ENCODE assay signal across 19 mouse cellular contexts in the genomic region with DNA sequence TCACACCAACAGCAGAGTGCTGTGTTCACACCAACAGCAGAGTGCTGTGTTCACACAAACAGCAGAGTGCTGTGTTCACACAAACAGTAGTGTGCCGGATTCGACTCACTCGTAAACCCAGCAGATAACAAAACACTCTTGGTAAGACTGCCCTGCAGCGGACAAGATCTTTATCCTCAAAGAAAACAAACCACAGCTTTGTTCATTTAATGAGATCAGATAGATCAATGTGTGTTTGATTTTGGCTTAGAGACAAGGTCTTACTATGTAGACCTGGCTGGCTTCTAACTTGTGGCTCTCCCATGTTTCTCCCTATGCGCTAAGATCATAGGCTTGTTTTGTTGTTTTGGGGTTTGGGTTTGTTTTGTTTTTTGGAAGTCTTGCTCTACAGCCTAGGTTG.
"Had no signal": no experiment of that assay in that cellular context is flagged by ENCODE, and none has a peak within 500 bp of the region (broad histone marks: within the 10 kb centered on the region; RNA-seq: fewer than 3 reads in every experiment).

No protein-coding gene starts in this region.

- DNase-seq: kidney, adult 8-10 months; kidney, postnatal 10 days; kidney, postnatal 36 days; layer of hippocampus, postnatal 36 days; lung, adult 18-20 months; lung, postnatal 10 days; lung, postnatal 36 days; thymus, postnatal 25 days had no signal

- H3K27me3 ChIP-seq: kidney, embryonic 15.5 days; liver, embryonic 12.5 days; liver, embryonic 15.5 days; lung, embryonic 15.5 days; megakaryocyte, embryonic 14.5 days had no signal

- ATAC-seq: liver, embryonic 12.5 days; midbrain, embryonic 13.5 days; midbrain, embryonic 16.5 days had no signal

- H3K9ac ChIP-seq: kidney, embryonic 15.5 days; liver, embryonic 12.5 days; liver, embryonic 15.5 days; lung, embryonic 15.5 days; midbrain, embryonic 13.5 days had no signal

- H3K4me1 ChIP-seq: kidney, embryonic 15.5 days; liver, embryonic 12.5 days; liver, embryonic 15.5 days; lung, embryonic 15.5 days; midbrain, embryonic 10.5 days; midbrain, embryonic 13.5 days had no signal

- H3K4me3 ChIP-seq: kidney, embryonic 15.5 days; left cerebral cortex, adult 2 months; liver, embryonic 12.5 days; liver, embryonic 15.5 days; lung, embryonic 15.5 days; megakaryocyte, embryonic 14.5 days; midbrain, embryonic 10.5 days; midbrain, embryonic 13.5 days; myocyte had no signal

- H3K4me2 ChIP-seq: kidney, embryonic 15.5 days; liver, embryonic 12.5 days; liver, embryonic 15.5 days; lung, embryonic 15.5 days; midbrain, embryonic 13.5 days had no signal

- H3K9me3 ChIP-seq: kidney, embryonic 15.5 days; liver, embryonic 12.5 days; liver, embryonic 15.5 days; lung, embryonic 15.5 days; megakaryocyte, embryonic 14.5 days; midbrain, embryonic 10.5 days; midbrain, embryonic 13.5 days had no signal

- H3K27ac ChIP-seq: kidney, embryonic 15.5 days; left cerebral cortex, adult 2 months; liver, embryonic 12.5 days; liver, embryonic 15.5 days; lung, embryonic 15.5 days; midbrain, embryonic 10.5 days; midbrain, embryonic 13.5 days; stomach, postnatal 0 days had no signal
